Mouse (Mus musculus): Measurements from ENCODE around the gene Grik2. TPM values are rescaled to one million over a fixed set of nuclear protein-coding genes. Genes with fewer than 3 reads are reported as not detected.
A peak's percentile ranks its signal among the peaks of the same experiment; 100 is the strongest.

Grik2 gene
- polyA plus RNA-seq, 1 experiment from 2014 or later: 1.3 TPM

DNA sequence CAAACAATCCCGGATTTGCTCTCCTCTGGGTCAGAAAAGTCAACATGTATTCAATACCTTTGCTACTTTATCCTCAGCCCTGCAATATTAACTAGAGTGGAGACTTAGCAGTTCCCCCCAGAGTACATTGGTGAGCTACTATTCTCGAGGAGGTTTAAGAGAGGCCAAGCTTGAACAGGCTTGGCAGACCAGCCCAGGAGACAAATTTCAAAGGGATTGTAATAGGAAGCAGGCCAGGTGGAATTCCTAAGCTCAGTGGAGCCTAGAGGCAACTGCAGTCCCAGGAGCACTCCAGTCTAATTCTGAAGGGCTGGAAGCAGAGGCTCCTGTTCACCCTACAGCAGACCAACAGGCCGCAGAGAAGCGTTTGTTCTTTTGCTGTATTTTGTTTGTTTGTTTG lies 1.1 kb upstream of the Grik2 start:
- DNase-seq (ENCODE audit: low spot score) (no peak), ATAC-seq (ENCODE audit: low FRiP score, low TSS enrichment) (no peak)
- no peaks in the 10 kb centered on the region for H3K9me3 ChIP-seq (ENCODE audit: control insufficient read depth, low read length)
- no peaks in the 10 kb centered on the region for H3K4me1 ChIP-seq (replicated peaks; ENCODE audit: control insufficient read depth, insufficient read depth)
- no peak overlapping the region for H3K27ac ChIP-seq (replicated peaks)
- TF ChIP-seq CTCF (IDR thresholded peaks at IDR 0.05; ENCODE audit: low read depth) (no peak), EP300 (optimal IDR thresholded peaks at IDR 0.05) (no peak)
- no peak overlapping the region for H3K9ac ChIP-seq (ENCODE audit: low read length)
- WGBS: 46% methylated on average over 4 of the region's 4 CpGs
- H3K4me2 ChIP-seq (replicated peaks; ENCODE audit: low read depth): no peak overlapping the region
- H3K27me3 ChIP-seq (ENCODE audit: control insufficient read depth, insufficient read depth, low read length): no peaks in the 10 kb centered on the region
- H3K36me3 ChIP-seq (ENCODE audit: control insufficient read depth, insufficient read depth, low read length): no peaks in the 10 kb centered on the region
- H3K4me3 ChIP-seq (ENCODE audit: low read depth, low read length): no peak overlapping the region

DNA sequence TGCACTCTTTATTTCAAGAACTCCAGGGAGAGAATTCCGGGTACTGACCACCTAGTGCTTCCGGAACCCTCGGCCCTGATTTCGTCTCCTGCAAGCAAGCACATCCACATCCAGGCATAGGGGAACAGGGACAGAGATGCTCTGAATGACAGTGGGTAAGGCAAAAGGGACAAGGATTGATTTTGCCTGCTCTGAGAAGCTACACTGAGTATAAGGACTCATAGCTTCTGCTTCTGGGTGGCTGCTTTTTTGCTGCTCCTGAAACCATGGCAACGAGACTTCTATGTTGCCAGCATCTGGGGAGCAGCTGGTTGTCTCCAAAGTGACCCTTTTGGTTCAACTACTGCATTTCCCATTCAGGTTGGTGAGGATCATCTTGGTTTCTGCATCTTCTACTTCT lies 348 bp upstream of the Grik2 start:
- H3K9ac ChIP-seq (ENCODE audit: low read length): no peak overlapping the region
- H3K4me2 ChIP-seq (replicated peaks; ENCODE audit: low read depth): peak overlapping the region; percentile 83
- no peak for DNase-seq (ENCODE audit: low spot score)
- no peaks in the 10 kb centered on the region for H3K9me3 ChIP-seq (ENCODE audit: control insufficient read depth, low read length)
- no peak for TF ChIP-seq EP300 (optimal IDR thresholded peaks at IDR 0.05)
- TF ChIP-seq CTCF (IDR thresholded peaks at IDR 0.05; ENCODE audit: low read depth): no peak
- 15% methylated on average over 5 of the region's 5 CpGs for WGBS
- no peaks in the 10 kb centered on the region for H3K27me3 ChIP-seq (ENCODE audit: control insufficient read depth, insufficient read depth, low read length)
- H3K4me3 ChIP-seq (ENCODE audit: low read depth, low read length): peak overlapping the region; percentile 57
- no peak overlapping the region for H3K27ac ChIP-seq (replicated peaks)
- H3K36me3 ChIP-seq (ENCODE audit: control insufficient read depth, insufficient read depth, low read length): no peaks in the 10 kb centered on the region
- no peaks in the 10 kb centered on the region for H3K4me1 ChIP-seq (replicated peaks; ENCODE audit: control insufficient read depth, insufficient read depth)
- no peak for ATAC-seq (ENCODE audit: low FRiP score, low TSS enrichment)

DNA sequence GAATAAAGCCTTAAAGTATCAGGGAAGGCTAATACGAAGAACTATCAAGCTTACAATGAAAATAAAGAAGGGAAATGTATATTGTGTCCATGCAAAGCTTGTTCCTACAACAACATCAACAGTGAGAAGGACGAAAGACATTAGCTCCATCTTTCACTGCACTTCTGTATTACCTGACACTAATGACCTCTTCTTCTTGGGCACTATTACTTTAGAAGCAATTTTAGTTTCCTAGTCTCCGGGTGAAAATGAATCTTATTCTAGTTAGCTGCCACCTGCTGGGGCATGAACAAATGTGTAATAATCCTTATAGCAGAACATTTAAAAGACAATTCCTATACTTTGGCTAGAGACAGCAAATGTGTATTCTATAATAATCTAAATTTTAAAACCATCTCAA lies 1.9 kb downstream of the Grik2 start:
- 55% methylated on average over 3 of the region's 3 CpGs for WGBS
- no peak for ATAC-seq (ENCODE audit: low FRiP score, low TSS enrichment)

DNA sequence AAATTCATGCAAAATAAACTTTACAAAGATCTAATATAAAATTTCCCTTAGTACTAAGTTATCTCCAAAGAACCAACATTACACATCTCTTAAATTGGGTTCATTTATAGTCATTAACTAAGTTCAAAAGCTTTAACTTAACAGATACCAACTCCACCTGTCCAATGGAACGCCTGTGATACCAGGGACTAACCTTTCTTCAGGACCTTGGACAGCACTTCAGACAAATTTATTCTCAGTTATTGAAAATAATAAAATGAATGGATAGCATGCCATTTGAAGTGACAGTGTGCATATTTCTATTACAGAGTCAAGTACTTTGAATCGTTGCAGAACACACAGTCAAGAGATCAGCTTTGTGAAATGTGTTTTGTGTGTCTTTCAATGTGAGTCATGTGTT lies 3.1 kb downstream of the Grik2 start:
- no peaks in the 10 kb centered on the region for H3K9me3 ChIP-seq (ENCODE audit: control insufficient read depth, low read length)
- no peak for DNase-seq (ENCODE audit: low spot score)
- 44% methylated on average over 2 of the region's 2 CpGs for WGBS
- no peak overlapping the region for H3K4me3 ChIP-seq (ENCODE audit: low read depth, low read length)
- no peak for ATAC-seq (ENCODE audit: low FRiP score, low TSS enrichment)
- no peaks in the 10 kb centered on the region for H3K36me3 ChIP-seq (ENCODE audit: control insufficient read depth, insufficient read depth, low read length)
- no peaks in the 10 kb centered on the region for H3K4me1 ChIP-seq (replicated peaks; ENCODE audit: control insufficient read depth, insufficient read depth)
- H3K4me2 ChIP-seq (replicated peaks; ENCODE audit: low read depth): no peak overlapping the region
- H3K27me3 ChIP-seq (ENCODE audit: control insufficient read depth, insufficient read depth, low read length): no peaks in the 10 kb centered on the region
- H3K9ac ChIP-seq (ENCODE audit: low read length): no peak overlapping the region
- no peak overlapping the region for H3K27ac ChIP-seq (replicated peaks)
- TF ChIP-seq CTCF (IDR thresholded peaks at IDR 0.05; ENCODE audit: low read depth) (no peak), EP300 (optimal IDR thresholded peaks at IDR 0.05) (no peak)

More for the DNA sequence above, 1.9 kb downstream of the Grik2 start:
- H3K27me3 ChIP-seq (ENCODE audit: control insufficient read depth, insufficient read depth, low read length): no peaks in the 10 kb centered on the region
- no peak for TF ChIP-seq CTCF (IDR thresholded peaks at IDR 0.05; ENCODE audit: low read depth)
- H3K9me3 ChIP-seq (ENCODE audit: control insufficient read depth, low read length): no peaks in the 10 kb centered on the region
- no peak overlapping the region for H3K9ac ChIP-seq (ENCODE audit: low read length)
- no peaks in the 10 kb centered on the region for H3K4me1 ChIP-seq (replicated peaks; ENCODE audit: control insufficient read depth, insufficient read depth)
- no peak overlapping the region for H3K27ac ChIP-seq (replicated peaks)
- no peak overlapping the region for H3K4me3 ChIP-seq (ENCODE audit: low read depth, low read length)
- H3K4me2 ChIP-seq (replicated peaks; ENCODE audit: low read depth): no peak overlapping the region
- H3K36me3 ChIP-seq (ENCODE audit: control insufficient read depth, insufficient read depth, low read length): no peaks in the 10 kb centered on the region
- no peak for DNase-seq (ENCODE audit: low spot score)

DNA sequence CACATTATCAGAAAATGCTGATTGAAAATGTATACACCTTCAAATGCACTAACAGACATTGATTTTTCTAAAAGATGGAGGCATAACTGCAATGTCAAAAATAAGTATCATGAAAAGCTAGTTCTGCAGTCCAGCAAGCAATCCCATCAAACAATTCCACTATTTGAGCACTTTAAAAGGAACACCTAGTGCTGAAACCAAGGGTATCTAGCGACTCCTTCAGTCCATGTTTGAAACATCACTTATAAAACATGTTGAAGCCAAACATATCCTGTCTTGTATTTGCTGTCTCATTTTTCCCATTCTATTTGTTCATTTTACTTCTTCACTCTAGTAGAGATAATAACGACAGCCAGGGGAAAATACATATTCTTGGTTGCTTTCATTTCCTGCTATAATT lies 3.7 kb downstream of the Grik2 start:
- DNase-seq (ENCODE audit: low spot score): no peak
- Histone ChIP-seq H3K4me3 (ENCODE audit: low read depth, low read length) (no peak overlapping the region), H3K27me3 (ENCODE audit: control insufficient read depth, insufficient read depth, low read length) (no peaks in the 10 kb centered on the region), H3K9me3 (ENCODE audit: control insufficient read depth, low read length) (no peaks in the 10 kb centered on the region), H3K4me2 (replicated peaks; ENCODE audit: low read depth) (no peak overlapping the region), H3K27ac (replicated peaks) (no peak overlapping the region), H3K36me3 (ENCODE audit: control insufficient read depth, insufficient read depth, low read length) (no peaks in the 10 kb centered on the region), H3K9ac (ENCODE audit: low read length) (no peak overlapping the region), H3K4me1 (replicated peaks; ENCODE audit: control insufficient read depth, insufficient read depth) (no peaks in the 10 kb centered on the region)
- TF ChIP-seq CTCF (IDR thresholded peaks at IDR 0.05; ENCODE audit: low read depth): peak; percentile 57
- TF ChIP-seq EP300 (optimal IDR thresholded peaks at IDR 0.05): no peak
- no peak for ATAC-seq (ENCODE audit: low FRiP score, low TSS enrichment)
- WGBS: 16% methylated on average over 2 of the region's 2 CpGs

DNA sequence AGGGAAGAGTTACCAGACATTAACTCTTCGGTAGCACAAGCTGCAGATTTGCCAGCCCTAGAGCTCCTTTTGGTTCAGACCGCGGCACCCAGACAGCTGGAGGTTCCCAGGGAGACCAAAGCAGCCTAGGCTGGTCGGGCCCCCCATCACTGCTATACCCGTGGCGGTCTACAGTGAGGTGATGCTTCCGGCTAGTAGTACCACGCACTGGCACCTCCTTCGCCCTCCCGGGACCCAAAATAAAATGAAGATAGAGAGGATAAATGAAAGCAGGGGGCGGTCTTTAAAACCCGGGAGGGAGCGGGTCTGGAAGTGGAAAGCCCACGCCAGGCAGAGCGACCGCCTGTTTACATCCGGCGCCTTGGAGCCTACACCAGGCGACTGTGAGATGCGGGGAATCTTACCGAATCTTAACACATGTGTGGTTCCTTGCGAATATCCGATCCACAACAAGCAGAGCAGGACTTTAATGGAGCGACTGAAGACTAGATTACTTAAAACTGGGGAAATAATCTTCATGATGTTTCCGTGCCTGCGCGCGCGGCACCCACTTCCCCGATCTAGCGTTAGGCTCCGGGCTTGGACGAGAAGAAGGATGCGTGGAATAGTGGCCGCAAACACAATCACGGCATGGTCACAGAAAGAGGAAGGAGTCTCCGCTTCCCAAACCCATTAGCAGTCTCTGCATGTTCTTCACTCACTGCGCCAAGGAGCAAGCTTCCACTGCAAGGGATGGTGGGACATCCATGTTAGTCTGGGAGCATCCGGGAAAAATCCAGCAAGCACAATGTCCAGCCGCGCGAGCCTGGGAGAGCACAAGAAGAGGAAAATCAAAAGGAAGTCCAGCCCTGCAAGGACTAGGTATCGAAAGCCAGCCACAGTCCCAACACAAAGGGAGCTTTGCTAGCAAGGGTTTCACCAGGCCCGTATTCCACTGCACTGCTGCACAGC lies 5.5 kb downstream of the Grik2 start:
- no peaks in the 10 kb centered on the region for H3K36me3 ChIP-seq (ENCODE audit: control insufficient read depth, insufficient read depth, low read length)
- H3K27ac ChIP-seq (replicated peaks): no peak overlapping the region
- H3K4me1 ChIP-seq (replicated peaks; ENCODE audit: control insufficient read depth, insufficient read depth): no peaks in the 10 kb centered on the region
- H3K9ac ChIP-seq (ENCODE audit: low read length): 0 out of 2 replicates have a peak overlapping the region, but pooled peaks have one; percentile 31
- H3K27me3 ChIP-seq (ENCODE audit: control insufficient read depth, insufficient read depth, low read length): no peaks in the 10 kb centered on the region
- TF ChIP-seq CTCF (IDR thresholded peaks at IDR 0.05; ENCODE audit: low read depth) (no peak), EP300 (optimal IDR thresholded peaks at IDR 0.05) (no peak)
- WGBS: under 1% methylated on average over 44 of the region's 44 CpGs
- no peaks in the 10 kb centered on the region for H3K9me3 ChIP-seq (ENCODE audit: control insufficient read depth, low read length)
- DNase-seq (ENCODE audit: low spot score) (peak; percentile 13), ATAC-seq (ENCODE audit: low FRiP score, low TSS enrichment) (no peak)
- H3K4me2 ChIP-seq (replicated peaks; ENCODE audit: low read depth): peak overlapping the region; percentile 68
- peak overlapping the region; percentile 50 for H3K4me3 ChIP-seq (ENCODE audit: low read depth, low read length)
